Mouse (Mus musculus) spleen, adult 2 months (tissue): ENCODE results near the gene Fbxl18.

Experiments
- CTCF ChIP-seq: fragments of 200-500 bp; IDR thresholded peaks from 2 replicates; pipeline ENCODE4 v1.5.1; 2011; ENCODE audit warnings: mild to moderate bottlenecking, inconsistent platforms; ENCODE audit not compliant: insufficient read depth, insufficient read length, insufficient replicate concordance; ENCODE audit errors: extremely low read depth
- POLR2A ChIP-seq: fragments of 200-500 bp; IDR thresholded peaks from 2 replicates; pipeline ENCODE4 v1.6.1; 2011; ENCODE audit warnings: low read depth, low read length, inconsistent platforms

GRCm38 (mm10) chr5:142823096-142824062, 71.8 kb downstream of the Fbxl18 start:
- TF ChIP-seq POLR2A (no peak), CTCF (no peak)
